Mouse (Mus musculus) kidney, postnatal 10 days (tissue): ENCODE measurements around the gene Ash1l.
"Not testable (repeated sequence)": the region's sequence is repeated elsewhere in the genome, so short reads cannot be mapped to it uniquely, and the experiment has no call there.

Experiments
- DNase-seq: peaks from one replicate; pipeline ENCODE4 v3.0.0; 2021; ENCODE audit warnings: mixed read lengths

Ash1l gene

GRCm38 (mm10) chr3:88963211-88963610 is 12.8 kb downstream of the Ash1l start:
- DNase-seq, result not testable (repeated sequence)

- no peak for DNase-seq
These were observed 24.6 kb downstream of the Ash1l start for GRCm38 (mm10) chr3:88975012-88975411.

GRCm38 (mm10) chr3:88981206-88982010 is 31.0 kb downstream of the Ash1l start:
- no peak for DNase-seq

GRCm38 (mm10) chr3:88983921-88984381 is 33.5 kb downstream of the Ash1l start:
- no peak for DNase-seq

GRCm38 (mm10) chr3:88992793-88993192 is 42.4 kb downstream of the Ash1l start:
- DNase-seq, result no peak

GRCm38 (mm10) chr3:89001536-89001935 is 51.1 kb downstream of the Ash1l start:
- DNase-seq, result no peak

GRCm38 (mm10) chr3:89030896-89031295 is 80.5 kb downstream of the Ash1l start:
- not testable (repeated sequence) for DNase-seq

- no peak for DNase-seq
These were observed 92.9 kb downstream of the Ash1l start for GRCm38 (mm10) chr3:89043359-89043758.

- DNase-seq, result no peak
These were observed 107.9 kb downstream of the Ash1l start for GRCm38 (mm10) chr3:89058361-89058760.

- DNase-seq, result peak; percentile 39
These were observed 108.4 kb downstream of the Ash1l start for GRCm38 (mm10) chr3:89058783-89059182.

GRCm38 (mm10) chr3:89061696-89062095 is 111.3 kb downstream of the Ash1l start:
- DNase-seq, result no peak

GRCm38 (mm10) chr3:89067265-89067664 is 116.8 kb downstream of the Ash1l start:
- no peak for DNase-seq

- no peak for DNase-seq
These were observed 127.0 kb downstream of the Ash1l start for GRCm38 (mm10) chr3:89077383-89077782.

- DNase-seq, result not testable (repeated sequence)
These were observed 131.9 kb downstream of the Ash1l start for GRCm38 (mm10) chr3:89082287-89082686.

GRCm38 (mm10) chr3:89084133-89084532 is 133.7 kb downstream of the Ash1l start:
- DNase-seq, result no peak

- no peak for DNase-seq
These were observed 134.3 kb downstream of the Ash1l start for GRCm38 (mm10) chr3:89084654-89085190.

- DNase-seq, result peak; percentile 91
These were observed 137.1 kb downstream of the Ash1l start for GRCm38 (mm10) chr3:89087338-89088110.

- peak; percentile 31 for DNase-seq
These were observed 138.6 kb downstream of the Ash1l start for GRCm38 (mm10) chr3:89088974-89089373.

GRCm38 (mm10) chr3:89089882-89090591 is 139.6 kb downstream of the Ash1l start:
- peak; percentile 89 for DNase-seq

- DNase-seq, result peak; percentile 90
These were observed 140.6 kb downstream of the Ash1l start for GRCm38 (mm10) chr3:89090694-89091655.

GRCm38 (mm10) chr3:89091811-89092508 is 141.5 kb downstream of the Ash1l start:
- no peak for DNase-seq
